Mouse (Mus musculus): ENCODE results near the gene Ndnf. TPM values are rescaled to one million over a fixed set of nuclear protein-coding genes. Genes with fewer than 3 reads are reported as not detected.

Gene Ndnf
- polyA plus RNA-seq, 1 experiment from 2014 or later: 0.08 TPM

DNA sequence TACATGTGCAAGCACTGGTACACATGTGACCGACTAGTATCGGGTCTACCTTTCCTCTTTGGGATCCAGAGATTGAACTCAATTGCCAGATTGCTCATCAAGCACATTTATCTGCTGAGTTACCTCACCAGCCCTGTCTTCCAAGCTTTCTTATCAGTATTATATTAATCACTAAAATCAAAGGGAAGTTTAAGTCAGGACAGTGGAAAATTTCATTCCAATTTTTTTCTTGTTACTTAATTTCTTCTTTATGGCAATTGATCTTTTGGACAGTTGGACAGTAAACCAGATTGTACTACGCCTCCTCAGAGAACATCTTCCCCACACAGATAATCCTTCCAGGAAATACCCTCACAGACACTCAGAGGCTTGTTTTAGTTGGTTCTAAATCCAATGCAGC is 88.7 kb downstream of the Ndnf start:
- Histone ChIP-seq H3K27me3 (replicated peaks) (no peaks in the 10 kb centered on the region), H3K36me3 (no peaks in the 10 kb centered on the region), H3K4me1 (no peaks in the 10 kb centered on the region), H3K4me3 (no peak overlapping the region), H3K4me2 (no peak overlapping the region), H3K9ac (no peak overlapping the region), H3K9me3 (replicated peaks) (no peaks in the 10 kb centered on the region), H3K27ac (no peak overlapping the region)
- ATAC-seq: no peak
- 59% methylated on average over 3 of the region's 3 CpGs for WGBS (ENCODE audit: insufficient replicate concordance)

Other genes starting within 250 kb of the Ndnf start
- gene Tnip3, start 146.3 kb upstream of the Ndnf start, polyA plus RNA-seq (2016; fragmentation: Nextera tagmentation; extraction: Ambion mirVana): 0.10 and 0.14 TPM in 2 replicates
- 4.7 and 5.5 TPM in 2 replicates for gene Prdm5, start 107.4 kb downstream of the Ndnf start, polyA plus RNA-seq (2016; fragmentation: Nextera tagmentation; extraction: Ambion mirVana)

All from liver, embryonic 12.5 days (tissue).